Mouse (Mus musculus) retina, adult 2 months (tissue): ENCODE data around the gene Sp1.
A peak's percentile ranks its signal among the peaks of the same experiment; 100 is the strongest.

ENCODE experiments used
- DNase-seq: peaks from one replicate; pipeline ENCODE4 v3.0.0-alpha.2; 2012; ENCODE audit warnings: low read depth, low spot score

Gene Sp1

DNA sequence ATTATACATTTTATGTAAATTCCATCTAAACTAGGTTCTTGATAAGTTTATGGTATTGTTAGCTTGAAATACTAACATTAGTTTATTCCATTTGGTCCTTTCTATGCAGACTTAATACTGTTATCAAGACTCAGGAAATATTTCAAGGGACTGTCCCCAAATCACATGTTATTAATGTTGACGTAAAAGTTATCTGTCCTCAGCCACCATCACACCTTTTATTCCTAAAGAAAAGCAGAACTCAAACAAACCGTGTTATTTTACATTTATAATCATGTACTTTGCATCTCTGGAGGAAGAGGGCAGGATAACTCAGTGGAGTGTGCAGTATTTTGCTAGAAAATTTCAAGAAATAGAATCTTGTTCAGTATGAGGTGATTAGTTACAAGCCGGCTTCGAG is 27.2 kb downstream of the Sp1 start:
- no peak for DNase-seq

DNA sequence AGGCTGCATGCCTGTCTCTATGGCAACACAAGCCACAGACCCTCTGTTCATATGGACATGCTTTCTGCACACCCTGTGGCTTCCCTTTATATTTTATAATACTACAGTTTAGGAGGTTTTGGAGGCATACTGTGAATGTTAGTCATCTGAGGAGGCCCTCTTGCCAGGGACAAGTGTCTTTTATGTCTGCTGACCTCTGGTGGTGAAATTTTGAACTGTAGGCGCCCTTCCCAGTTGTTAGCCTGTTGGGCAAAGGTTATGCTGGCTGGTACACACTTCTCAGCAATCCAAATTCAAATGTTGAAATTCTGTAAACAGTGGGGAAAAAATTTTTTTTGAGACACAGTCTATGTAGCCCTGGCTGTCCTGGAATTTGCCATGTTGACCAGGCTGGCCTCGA is 36.5 kb downstream of the Sp1 start:
- peak; percentile 63 for DNase-seq

DNA sequence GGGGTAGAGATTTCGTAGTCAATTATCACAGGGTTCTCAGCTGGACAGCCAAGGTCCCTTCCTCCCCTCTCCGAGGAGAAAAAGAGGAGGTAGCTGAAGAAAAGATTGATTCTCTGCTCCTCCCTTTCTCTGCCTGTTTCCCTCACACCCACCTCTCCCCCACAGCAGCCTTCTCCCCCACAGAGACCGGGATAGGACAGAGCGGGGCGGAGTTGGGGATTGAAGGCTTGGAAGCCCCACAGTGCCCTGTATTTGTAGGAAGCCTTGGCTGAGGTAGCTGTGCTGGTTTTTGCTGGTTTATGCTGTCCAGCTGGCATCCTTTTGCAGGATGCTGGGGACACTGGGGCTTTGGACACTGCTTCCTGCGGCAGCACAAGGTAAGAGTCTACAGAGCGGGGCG is 39.2 kb downstream of the Sp1 start, which contains the start of gene Amhr2:
Amhr2 (plus strand) TSS at position 222 of the 400 bp plus-strand sequence.
- DNase-seq = no peak

DNA sequence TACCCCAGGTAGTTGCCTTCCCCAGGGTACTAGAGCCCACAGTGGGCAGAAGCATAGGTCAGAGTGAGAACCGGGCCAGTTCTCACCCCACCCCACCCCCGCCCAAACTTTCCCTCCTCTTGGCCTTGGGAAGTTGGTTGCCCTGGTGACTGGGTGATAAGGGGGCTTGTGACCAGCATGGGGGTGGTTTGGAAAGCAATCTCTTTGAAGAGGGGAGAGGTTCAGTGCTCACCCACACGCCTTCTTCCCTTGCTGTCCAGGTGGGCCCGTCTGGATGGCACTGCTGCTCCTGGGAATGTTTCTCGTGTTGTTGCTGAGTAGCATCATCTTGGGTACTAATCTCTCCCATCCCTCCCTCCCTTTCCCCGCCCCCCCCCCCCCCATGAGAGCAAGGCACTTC is 40.5 kb downstream of the Sp1 start:
- DNase-seq = no peak

DNA sequence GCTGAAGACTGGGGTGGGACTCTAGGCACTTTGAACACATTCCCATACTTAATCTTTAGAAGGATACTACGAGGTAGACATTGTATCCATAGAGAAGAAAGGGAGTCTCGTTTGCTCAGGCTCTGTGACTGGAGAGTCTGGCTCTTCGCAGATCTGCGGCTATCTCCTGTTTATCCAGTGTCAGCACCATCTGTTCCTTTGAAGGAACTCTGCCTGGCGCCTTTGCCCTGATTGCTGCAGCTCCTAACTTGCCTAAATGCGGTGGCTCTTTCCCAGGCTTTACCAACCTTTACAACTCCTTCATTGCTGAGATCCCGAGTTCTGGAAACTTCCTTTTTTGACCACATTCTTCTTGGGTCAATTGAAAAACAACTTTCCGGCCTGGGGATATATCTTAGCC is 43.4 kb downstream of the Sp1 start:
- DNase-seq = no peak

DNA sequence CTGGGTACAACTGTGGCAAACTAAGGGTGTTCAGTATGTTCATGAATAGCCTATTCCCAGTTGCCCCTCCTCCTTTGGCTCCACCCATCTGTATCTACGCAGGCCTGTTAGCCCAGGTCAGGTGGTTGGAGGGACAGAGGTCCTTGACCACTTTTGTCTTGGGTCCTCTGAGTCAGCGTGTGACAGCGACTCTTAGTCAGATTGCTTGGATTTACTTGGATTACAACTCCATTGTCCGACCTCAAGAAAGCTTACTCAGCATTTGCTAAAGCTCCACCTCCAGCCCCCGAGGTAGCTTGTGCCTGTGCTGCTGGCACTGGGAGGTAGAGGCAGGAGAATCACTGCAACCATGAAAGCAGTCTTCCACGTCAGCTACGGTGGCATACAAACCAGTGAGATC is 45.0 kb downstream of the Sp1 start:
- no peak for DNase-seq

DNA sequence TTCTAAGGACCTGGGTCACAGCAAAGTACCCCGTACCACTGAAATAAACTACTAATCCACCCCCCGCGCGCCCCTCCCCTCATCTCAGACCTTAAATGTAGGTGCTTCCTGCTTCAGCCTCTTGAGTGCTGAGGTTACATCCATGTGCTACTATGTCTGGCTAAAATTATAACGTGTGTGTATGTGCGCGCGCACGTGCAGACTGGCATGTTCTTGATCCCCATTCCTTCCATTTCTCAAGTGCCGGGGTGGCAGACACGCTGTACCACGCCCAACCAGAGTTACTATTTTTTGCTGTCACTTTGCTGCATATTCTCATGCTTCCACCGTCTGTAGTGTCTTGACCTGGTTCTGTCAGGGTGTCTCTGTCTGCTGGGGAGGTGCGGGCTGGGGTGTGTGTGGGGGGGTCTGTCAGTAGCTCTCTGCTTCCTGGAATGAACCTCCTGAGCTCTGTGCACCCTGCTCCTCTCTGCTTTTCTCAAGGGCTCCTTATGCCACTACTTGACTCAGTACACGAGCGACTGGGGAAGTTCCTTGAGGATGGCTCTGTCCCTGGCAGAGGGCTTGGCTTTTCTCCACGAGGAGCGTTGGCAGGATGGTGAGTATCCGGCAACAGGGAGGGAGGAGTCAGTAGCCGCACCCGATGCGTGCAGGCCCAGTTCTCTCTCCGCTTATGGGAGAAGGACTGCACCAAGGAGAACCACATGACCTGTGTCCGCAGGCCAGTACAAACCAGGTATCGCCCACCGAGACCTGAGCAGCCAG is 45.9 kb downstream of the Sp1 start:
- no peak for DNase-seq

DNA sequence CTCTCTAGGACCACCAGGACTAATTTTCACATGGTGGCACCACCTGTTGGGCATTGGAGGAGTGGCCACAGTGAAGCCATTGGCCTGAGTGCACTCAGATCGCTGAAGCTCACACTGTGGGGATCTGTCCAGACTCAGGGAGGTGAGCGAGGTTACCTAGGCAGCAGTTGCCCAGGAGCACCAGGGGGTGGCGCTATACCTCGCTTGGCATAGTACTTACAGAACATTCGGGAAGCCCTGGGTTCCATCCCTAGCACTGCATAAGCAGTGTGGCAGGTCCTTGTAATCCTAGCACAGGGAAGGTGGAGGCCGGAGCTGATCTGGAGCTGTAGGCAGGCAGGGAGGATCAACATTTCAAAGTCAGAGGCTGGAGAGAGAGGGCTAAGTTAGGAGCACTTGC is 50.0 kb downstream of the Sp1 start:
- DNase-seq = no peak

DNA sequence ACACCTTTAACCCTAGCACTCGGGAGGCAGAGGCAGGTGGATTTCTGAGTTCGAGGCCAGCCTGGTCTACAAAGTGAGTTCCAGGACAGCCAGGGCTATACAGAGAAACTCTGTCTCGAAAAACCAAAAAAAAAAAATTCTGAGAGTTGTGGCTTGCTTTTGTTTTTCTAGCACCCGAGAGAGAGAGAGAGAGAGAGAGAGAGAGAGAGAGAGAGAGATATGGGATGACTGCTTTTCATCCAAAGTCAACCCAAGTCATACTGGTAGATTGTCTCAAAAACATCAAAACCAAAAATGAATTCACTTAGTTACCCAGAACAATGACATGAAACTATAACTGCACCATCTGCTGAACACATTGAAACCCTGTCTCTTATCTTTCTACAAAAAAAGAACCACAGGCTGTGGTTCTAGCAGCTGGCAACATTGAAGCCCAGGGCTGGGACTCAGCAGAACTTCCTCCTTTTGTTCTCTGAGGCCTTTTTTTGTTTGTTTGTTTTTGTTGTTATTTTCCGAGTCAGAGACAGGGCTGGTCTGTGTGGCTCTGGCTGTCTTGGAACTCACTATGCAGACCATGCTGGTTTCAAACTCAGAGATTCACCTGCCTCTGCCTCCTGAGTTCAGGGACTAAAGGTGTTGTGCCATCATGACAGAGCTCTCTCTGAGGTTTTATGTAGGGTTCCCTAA is 52.2 kb downstream of the Sp1 start:
- DNase-seq = no peak

DNA sequence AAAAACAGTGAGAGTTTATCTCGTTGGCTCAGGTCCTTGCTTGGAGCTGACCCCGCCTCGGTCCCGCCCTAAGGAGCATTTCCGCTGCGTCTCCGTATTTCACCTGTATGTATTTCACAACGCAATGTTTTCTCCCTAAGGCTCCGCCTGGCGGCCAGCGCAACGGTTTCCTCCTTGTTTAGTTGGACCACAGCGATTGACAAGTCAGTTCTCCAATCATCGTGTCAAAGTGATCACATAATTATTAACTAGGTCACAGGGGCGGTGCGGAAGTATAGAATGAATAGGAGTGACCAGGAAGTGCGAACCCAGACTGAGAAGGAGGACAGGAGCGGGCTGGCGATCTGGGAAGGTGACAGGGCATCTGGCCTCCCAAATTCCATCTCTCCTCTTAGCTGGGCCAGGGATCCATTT is 53.0 kb downstream of the Sp1 start, which contains the start of gene Prr13:
Prr13 (plus strand) TSS at position 125 of the 414 bp plus-strand sequence.
- DNase-seq = peak; percentile 96

DNA sequence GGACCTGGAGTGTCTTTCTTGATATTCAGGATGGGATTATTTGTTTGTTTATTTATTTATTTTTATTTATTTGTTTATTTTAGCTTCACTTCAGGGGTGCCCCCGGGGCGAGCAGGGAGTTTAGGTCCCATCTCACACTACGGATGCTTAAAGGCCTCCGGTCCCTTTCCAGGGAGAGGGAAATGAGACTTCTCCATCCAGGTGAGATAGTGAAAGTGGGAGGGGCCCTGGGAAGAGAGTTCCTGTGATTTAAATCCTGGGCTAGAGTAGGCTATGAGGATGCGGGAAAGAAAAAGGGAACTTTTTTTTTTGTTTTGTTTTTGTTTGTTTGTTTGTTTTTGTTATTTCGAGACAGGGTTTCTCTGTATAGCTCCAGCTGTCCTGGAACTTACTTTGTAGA is 53.4 kb downstream of the Sp1 start:
- no peak for DNase-seq

DNA sequence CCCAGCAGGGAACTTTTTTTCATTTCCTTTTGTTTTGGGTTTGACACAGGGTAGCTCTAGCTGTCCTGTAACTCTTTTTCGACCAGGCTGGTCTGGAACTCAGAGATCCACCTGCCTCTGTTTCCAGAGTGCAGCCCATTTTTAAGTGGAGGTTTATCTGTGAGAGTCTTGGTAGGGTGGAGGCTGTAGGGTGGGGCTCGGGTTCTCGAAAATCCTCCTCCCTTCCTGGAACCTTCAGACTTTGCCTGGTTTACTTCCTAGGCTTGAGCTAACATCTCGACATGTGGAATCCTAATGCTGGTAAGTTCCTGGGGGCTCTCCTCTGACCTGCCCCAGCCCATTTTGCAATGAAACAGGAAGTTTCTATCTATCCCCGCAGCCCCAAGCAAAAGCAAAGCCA is 53.9 kb downstream of the Sp1 start:
- DNase-seq = no peak

DNA sequence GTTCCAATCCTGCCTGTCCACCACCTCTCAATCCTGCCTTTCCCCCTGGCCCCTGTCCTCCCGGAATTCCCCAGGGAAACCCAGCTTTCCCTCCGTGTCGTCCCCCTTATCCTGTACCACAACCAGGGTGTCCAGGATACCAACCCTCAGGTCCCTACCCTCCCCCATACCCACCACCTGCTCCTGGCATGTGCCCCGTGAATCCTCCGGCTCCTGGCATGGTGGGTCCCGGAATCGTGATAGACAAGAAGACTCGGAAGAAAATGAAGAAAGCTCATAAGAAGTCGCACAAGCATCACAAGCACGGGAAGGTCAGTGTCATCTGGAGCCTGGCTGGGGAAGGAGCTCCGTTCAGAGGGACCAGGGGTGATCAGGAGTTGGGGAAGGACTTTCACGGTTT is 54.5 kb downstream of the Sp1 start:
- no peak for DNase-seq

DNA sequence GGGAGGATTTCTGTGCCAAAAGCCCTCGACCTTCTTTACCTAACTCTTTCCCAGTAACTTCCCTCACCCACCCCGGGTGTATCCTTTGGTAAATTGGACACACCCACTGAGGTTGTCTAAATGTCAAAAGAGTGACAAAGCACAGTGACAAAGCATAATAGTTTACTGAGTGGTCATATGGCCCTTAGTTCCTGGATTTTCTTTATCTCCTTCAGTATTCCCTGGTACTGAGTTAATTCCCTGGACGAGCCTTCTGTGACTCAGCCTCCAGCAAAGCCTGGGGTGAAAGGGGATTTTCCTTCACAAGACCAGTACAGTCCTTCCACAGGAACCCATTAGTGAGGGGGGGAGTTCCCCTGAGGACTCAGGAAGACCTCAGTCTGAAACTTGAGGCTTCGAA is 55.0 kb downstream of the Sp1 start:
- DNase-seq = no peak

DNA sequence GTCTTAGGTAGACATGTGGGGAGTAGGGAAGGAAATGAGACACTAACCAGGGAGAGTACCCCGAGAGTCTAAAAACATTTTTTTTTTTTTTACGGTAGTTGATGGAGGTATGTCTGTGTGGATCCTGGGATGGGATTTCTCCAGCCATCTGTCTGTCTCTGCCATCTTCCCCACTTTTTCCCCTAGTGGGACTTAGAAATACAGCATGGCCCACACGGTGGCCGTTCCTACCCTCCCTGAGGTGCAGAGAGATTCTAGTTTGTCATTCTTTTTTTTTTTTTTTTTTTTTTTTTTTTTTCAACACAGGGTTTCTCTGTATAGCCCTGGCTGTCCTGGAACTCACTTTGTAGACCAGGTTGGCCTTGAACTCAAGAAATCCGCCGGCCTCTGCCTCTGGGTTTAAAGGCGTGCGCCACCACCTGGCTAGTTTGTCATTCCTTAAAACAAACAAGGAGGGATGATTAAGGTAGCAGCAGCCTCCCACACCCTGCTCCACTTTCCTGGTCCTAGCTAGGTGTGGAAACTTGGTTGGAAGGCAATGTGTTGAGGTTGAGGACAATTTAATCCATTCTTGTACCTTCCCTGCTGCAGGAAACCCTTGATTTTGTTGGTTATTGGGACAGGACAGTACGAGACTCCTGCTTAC is 55.6 kb downstream of the Sp1 start:
- no peak for DNase-seq

DNA sequence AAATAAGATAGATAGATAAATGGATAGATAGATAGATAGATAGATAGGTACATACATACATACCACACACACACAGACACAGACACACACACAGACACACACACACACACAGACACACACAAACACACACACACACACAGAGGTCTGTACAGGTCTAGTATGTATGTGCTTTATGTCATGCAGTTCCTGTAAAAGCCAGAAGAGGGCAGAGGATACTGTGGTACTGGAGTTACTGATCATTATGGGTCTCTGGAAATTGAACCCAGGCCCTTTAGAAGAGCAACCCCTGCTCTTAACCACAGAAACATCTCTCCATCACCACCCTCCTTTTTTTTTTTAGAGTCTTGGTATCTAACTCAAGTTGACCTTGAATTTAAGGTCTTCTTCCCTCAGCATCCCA is 57.7 kb downstream of the Sp1 start:
- DNase-seq = no peak

DNA sequence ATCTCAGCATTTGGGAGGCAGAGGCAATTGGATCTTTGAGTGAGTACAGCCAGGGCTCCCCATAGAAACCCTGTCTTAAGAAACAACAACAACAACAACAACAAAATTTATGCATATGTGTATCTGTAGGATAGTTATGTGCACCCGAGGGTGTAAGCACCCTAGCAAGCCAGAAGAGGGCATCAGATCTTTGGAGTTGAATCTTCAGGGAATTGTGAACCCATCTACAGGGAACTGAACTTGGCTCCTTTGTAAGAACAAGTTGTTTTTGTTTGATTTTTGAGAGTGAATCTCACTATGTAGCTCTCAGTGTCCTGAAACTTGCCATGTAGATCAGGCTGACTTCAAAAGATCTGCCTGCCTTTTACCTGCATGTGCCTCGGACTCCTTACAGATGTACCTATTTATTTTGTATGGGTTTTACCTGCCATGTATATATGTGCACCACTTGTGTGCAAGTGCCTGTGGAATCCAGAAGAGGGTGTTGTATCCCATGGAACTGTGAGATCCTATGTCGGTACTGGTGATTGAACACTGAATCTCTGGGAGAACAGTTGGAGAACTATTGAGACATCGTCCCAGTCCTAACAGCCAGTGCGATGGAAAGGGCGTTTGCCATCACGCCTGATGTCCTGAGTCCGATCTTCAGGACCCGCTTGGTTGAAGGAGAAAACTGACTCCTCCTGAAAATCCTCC is 62.9 kb downstream of the Sp1 start:
- no peak for DNase-seq

DNA sequence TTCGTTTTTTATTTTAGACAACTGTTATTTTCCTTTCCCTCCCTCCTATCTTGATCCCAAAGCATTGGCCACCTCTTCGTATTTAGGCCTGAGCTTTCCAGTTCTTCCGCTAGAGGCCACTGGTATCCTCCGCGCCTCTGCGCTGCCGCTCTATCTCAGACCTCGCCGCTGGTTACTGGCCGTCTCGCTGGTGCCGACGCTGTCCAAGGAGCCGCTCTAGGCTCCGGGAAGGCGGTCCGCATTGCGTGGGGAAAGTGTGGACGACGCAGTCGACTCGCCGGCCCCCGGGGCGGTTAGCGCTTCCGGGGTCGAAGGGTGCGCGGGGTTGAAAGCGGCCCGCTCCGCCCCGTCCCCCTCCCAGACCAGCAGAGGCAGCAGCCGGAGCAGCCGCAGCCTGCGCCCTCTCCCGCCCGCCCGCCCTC is 64.3 kb downstream of the Sp1 start, which contains the start of gene Pcbp2:
Pcbp2 (plus strand) TSS at position 357 of the 422 bp plus-strand sequence.
- peak; percentile 95 for DNase-seq

DNA sequence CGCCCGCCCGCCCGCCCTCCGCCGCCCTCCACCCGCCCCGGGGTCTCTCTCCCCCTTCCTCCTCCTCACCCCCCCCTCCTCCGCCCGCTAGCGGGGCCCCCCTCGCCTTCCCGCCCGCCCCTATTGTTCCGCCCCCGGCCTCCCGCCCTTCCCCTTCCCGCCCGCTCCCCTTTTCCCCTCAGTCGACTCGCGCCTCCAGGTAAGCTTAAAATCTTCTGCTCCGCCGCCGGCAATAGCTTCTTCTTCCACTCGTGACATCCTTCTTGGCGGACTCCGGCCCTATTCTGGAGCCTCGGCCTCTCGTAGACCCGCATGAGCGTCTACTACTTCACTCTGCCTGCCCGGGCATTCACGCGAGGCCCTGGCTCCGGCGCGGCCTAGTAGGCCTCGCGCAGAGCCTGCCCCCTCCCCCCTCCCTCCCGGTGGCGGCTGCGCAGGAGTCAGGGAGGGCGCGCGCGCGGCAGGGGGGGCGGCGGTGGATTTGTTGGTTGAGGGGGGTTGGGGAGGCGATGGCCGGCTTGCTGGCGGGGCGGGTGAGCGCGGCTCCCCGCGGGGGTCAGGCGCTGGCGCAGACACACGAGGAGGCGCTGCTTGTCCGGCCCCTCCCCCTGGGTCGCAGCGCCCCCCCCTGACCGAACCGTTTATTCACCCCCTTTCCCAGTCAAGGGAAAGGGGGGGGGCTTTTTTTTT is 64.8 kb downstream of the Sp1 start:
- DNase-seq = peak; percentile 86

DNA sequence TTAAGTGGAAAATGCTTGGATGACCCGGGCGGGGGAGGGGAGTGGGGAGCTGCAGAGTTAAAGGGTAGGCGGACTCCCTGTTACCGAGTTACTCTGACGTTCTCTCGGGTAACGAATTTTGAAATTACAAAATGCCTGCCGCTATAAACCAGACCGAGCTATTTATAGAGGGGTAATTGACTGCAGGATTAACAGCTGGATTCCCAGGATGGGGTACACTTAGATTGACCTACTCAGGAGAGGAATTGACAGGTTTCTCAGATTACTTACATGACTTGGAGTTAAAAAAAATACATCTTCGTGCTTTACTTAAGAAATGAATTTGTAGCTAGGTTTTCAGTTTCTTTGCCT is 65.3 kb downstream of the Sp1 start:
- peak; percentile 61 for DNase-seq

DNA sequence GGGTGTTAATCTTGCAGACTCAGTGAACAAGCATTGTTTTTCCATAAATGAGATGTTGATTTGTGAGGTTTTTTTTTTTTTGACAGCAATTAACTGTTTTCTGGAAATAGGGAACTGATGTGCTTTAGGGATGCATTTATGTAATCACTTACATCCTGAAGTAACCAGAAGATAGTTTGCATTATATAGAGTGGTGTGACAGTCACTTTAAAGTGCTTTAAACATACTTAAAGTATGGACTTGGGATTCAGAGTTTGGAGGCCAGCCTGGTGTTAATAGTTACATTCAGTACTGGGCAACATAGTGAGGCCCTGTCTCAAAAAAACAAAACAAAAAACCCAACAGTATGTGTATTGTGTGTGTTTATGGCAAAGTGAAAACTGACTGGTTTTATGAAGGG is 65.8 kb downstream of the Sp1 start:
- no peak for DNase-seq

DNA sequence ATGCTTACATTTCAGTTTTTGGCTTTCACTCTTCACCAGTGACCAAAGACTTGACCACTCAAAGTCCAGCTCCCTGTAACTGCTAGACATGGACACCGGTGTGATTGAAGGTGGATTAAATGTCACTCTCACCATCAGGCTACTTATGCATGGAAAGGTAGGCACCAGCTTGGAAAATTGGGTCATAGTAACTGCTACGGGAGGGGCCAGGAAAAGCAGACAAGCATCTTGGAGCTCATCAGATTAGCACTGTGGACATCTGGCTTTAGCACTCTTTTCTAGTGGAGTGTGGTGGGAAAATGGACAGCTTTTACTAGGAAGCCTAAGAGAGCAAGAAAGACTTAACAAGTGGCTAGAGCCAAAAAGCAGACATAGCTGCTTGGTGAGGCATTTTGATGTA is 67.3 kb downstream of the Sp1 start:
- DNase-seq = peak; percentile 72
